In genomic region chr13:55181786-55182172, GRCm38 (mm10) we compare ENCODE assay signal across 10 mouse cellular contexts. TPM values are rescaled to one million over a fixed set of nuclear protein-coding genes. Genes with fewer than 3 reads are reported as not detected.
DNase-seq lines count a peak whose midpoint lies in the region; ATAC-seq and TF ChIP-seq lines count a peak whose summit lies in the region.
"Had no signal": no experiment of that assay in that cellular context is flagged by ENCODE, and none has a peak within 500 bp of the region (broad histone marks: within the 10 kb centered on the region; RNA-seq: fewer than 3 reads in every experiment).

No protein-coding gene starts in this region.

- no peak for TF ChIP-seq POLR2A in spleen, adult 2 months (IDR thresholded peaks at IDR 0.05; ENCODE audit: low read depth, low read length)

- peak; percentile 16 for DNase-seq in adrenal gland, postnatal 10 days
- DNase-seq in adrenal gland, adult 2 months, result no peak
- DNase-seq in spleen, adult 2 months (ENCODE audit: low read depth in 1 of 2, low spot score in 2 of 2), result no peak
- no peak for DNase-seq in spleen, postnatal 14 days (ENCODE audit: low spot score in 2 of 2)
- DNase-seq in liver, embryonic 14.5 days (ENCODE audit: low read depth in 3 of 3, low spot score in 3 of 3), result no peak
- no peak for DNase-seq in gastrocnemius, postnatal 14 days
- DNase-seq in embryo, embryonic 11 days, result no peak
- DNase-seq in B cell, adult 2 months, result no peak

- no peaks in the 10 kb centered on the region; the same call in 1 of the 2 replicates for H3K4me1 ChIP-seq in spleen, adult 2 months (ENCODE audit: control insufficient read depth, insufficient read depth, insufficient read length)
- peaks cover 2 to 15% of the 10 kb centered on the region in 2 experiments; a peak in 3 of 4 replicates for H3K4me1 ChIP-seq in liver, embryonic 14.5 days (replicated peaks; ENCODE audit: control insufficient read depth in 2 of 2, insufficient read depth in 2 of 2, low read length in 1 of 2)

- no peak for TF ChIP-seq EP300 in liver, embryonic 14.5 days (IDR thresholded peaks at IDR 0.05; ENCODE audit: low read depth)

- no peak overlapping the region for H3K4me3 ChIP-seq in spleen, adult 2 months (ENCODE audit: extremely low read depth, insufficient read depth, insufficient read length)
- H3K4me3 ChIP-seq in liver, embryonic 14.5 days (ENCODE audit: insufficient read depth in 1 of 2, low read depth in 2 of 2, low read length in 2 of 2), result peak overlapping the region; percentile 50 to 65

- no peak for ATAC-seq in liver, embryonic 14.5 days (ENCODE audit: insufficient read depth)

- H3K4me2 ChIP-seq in liver, embryonic 14.5 days (ENCODE audit: low read depth), result peak overlapping the region; percentile 67

- peak overlapping the region; percentile 60 for H3K9ac ChIP-seq in liver, embryonic 14.5 days (replicated peaks)

- intact Hi-C loops in gastrocnemius, postnatal 14 days (cut with DNase I; ENCODE audit: low total_unique reads), result no loop called here

- no peaks in the 10 kb centered on the region for H3K36me3 ChIP-seq in spleen, adult 2 months (ENCODE audit: control insufficient read depth, insufficient read depth, low read length)
- no peaks in the 10 kb centered on the region for H3K36me3 ChIP-seq in liver, embryonic 14.5 days (replicated peaks; ENCODE audit: control insufficient read depth, insufficient read depth, low read depth)

- peak overlapping the region; percentile 72 for H3K27ac ChIP-seq in spleen, adult 2 months (ENCODE audit: insufficient read depth, low read length)
- peak overlapping the region; percentile 50 for H3K27ac ChIP-seq in liver, embryonic 14.5 days

- H3K9me3 ChIP-seq in liver, embryonic 14.5 days (ENCODE audit: control insufficient read depth, low read length), result no peaks in the 10 kb centered on the region

- 78% methylated on average over 2 of the region's 2 CpGs for WGBS in spleen, adult 2 months
- WGBS in liver, embryonic 14.5 days (ENCODE audit: insufficient replicate concordance), result 32% methylated on average over 2 of the region's 2 CpGs

- H3K27me3 ChIP-seq in spleen, adult 2 months (ENCODE audit: control insufficient read depth, insufficient read depth, low read length), result no peaks in the 10 kb centered on the region
- H3K27me3 ChIP-seq in liver, embryonic 14.5 days (ENCODE audit: control insufficient read depth, insufficient read depth, low read length), result no peaks in the 10 kb centered on the region

- no peak for TF ChIP-seq CTCF in spleen, adult 2 months (IDR thresholded peaks at IDR 0.05; ENCODE audit: extremely low read depth, insufficient read depth, insufficient read length, insufficient replicate concordance)
- no peak for TF ChIP-seq CTCF in liver, embryonic 14.5 days (IDR thresholded peaks at IDR 0.05; ENCODE audit: low read depth)

RNA-seq across cellular contexts. Expression of gene Nsd1, which starts 27.8 kb away (rescaled TPM):
- 100 to 1,000 TPM in 1 of 2 experiments, 10 to 100 TPM in 1; 99.2 to 130 TPM for total RNA-seq in adrenal gland, postnatal 10 days (2021)
- total RNA-seq in adrenal gland, adult 2 months (2021), result 10 to 100 TPM; 76.6 to 96.6 TPM
- 10.6 and 13.9 TPM in 2 replicates for polyA plus RNA-seq in adrenal gland, adult 2 months (2012; rRNA removed)
- polyA plus RNA-seq in spleen, adult 2 months (2012; rRNA removed), result 16.1 and 17.8 TPM in 2 replicates
- 7.0 and 8.0 TPM in 2 replicates for polyA plus RNA-seq in liver, embryonic 14.5 days (2012; rRNA removed)
- 13.8 and 15.8 TPM in 2 replicates for polyA plus RNA-seq in liver, embryonic 14.5 days (2014; fragmentation: Nextera tagmentation; extraction: Ambion mirVana)
- 10 to 100 TPM; 55.6 to 59.2 TPM for total RNA-seq in gastrocnemius, postnatal 14 days (2021)

RNA-seq across cellular contexts. Expression of gene Fgfr4, which starts 29.3 kb away (rescaled TPM):
- total RNA-seq in adrenal gland, postnatal 10 days (2021), result 10 to 100 TPM; 22.3 to 28.2 TPM
- total RNA-seq in adrenal gland, adult 2 months (2021), result 10 to 100 TPM; 29.4 to 41.2 TPM
- polyA plus RNA-seq in adrenal gland, adult 2 months (2012; rRNA removed), result 46.5 and 82.7 TPM in 2 replicates
- 8.4 and 12.0 TPM in 2 replicates for polyA plus RNA-seq in spleen, adult 2 months (2012; rRNA removed)
- polyA plus RNA-seq in liver, embryonic 14.5 days (2012; rRNA removed), result 3.9 and 4.7 TPM in 2 replicates
- polyA plus RNA-seq in liver, embryonic 14.5 days (2014; fragmentation: Nextera tagmentation; extraction: Ambion mirVana), result 3.3 and 4.5 TPM in 2 replicates
- total RNA-seq in gastrocnemius, postnatal 14 days (2021), result 1 to 10 TPM; 6.6 to 6.7 TPM
- total RNA-seq: hematopoietic stem cell, adult 5-6 weeks had no signal

RNA-seq across cellular contexts. Expression of gene Gm17617, which starts 48.4 kb away (rescaled TPM):
- total RNA-seq in adrenal gland, postnatal 10 days (2021), result not detected
- not detected for total RNA-seq in adrenal gland, adult 2 months (2021)
- not detected in 2 replicates for polyA plus RNA-seq in adrenal gland, adult 2 months (2012; rRNA removed)
- not detected in 2 replicates for polyA plus RNA-seq in spleen, adult 2 months (2012; rRNA removed)
- not detected in 2 replicates for polyA plus RNA-seq in liver, embryonic 14.5 days (2012; rRNA removed)
- not detected in 2 replicates for polyA plus RNA-seq in liver, embryonic 14.5 days (2014; fragmentation: Nextera tagmentation; extraction: Ambion mirVana)
- not detected for total RNA-seq in gastrocnemius, postnatal 14 days (2021)
- total RNA-seq: adrenal gland, postnatal 4 days; hematopoietic stem cell, adult 5-6 weeks had no signal
